Mouse (Mus musculus) lung, adult 2 months (tissue): ENCODE results near the gene Maml2. TPM values are rescaled to one million over a fixed set of nuclear protein-coding genes. Genes with fewer than 3 reads are reported as not detected.

ENCODE experiments used
- DNase-seq: peaks from one replicate; pipeline ENCODE4 v3.0.0; 2022
- H3K4me1 ChIP-seq: fragments of 200-500 bp; 2 replicates; pipeline ENCODE4 v1.6.1; 2011; ENCODE audit warnings: low read length; ENCODE audit not compliant: control insufficient read depth, insufficient read depth
- H3K4me3 ChIP-seq: fragments of 200-500 bp; replicated peaks from 2 replicates; pipeline ENCODE3; 2011; ENCODE audit warnings: low read depth, mild to moderate bottlenecking, control low read depth, low read length; ENCODE audit errors: extremely low read depth
- CTCF ChIP-seq: fragments of 200-500 bp; IDR thresholded peaks from 2 replicates; pipeline ENCODE4 v1.5.1; 2011; ENCODE audit warnings: mild to moderate bottlenecking, low read length, control low read depth; ENCODE audit not compliant: insufficient read depth
- POLR2A ChIP-seq: fragments of 200-500 bp; IDR thresholded peaks from 2 replicates; pipeline ENCODE4 v1.6.1; 2011; ENCODE audit warnings: low read depth, mild to moderate bottlenecking, control low read depth, low read length, borderline replicate concordance; ENCODE audit errors: extremely low read depth
- WGBS: fragments of 180-500 bp; shearing (Covaris S2); methylation state at CpG from one replicate; pipeline ENCODE4 v1.1.7; 2018; 5-methylcytosine and 5-hydroxymethylcytosine counted together
- polyA plus RNA-seq: library from polyadenylated mRNA; depleted of rRNA; stranded (reverse); fragments of >200 nt; gene quantifications from 2 replicates; pipeline ENCODE4 v1.2.3, GENCODE M21; 2012

Gene Maml2
- polyA plus RNA-seq, 1 experiment, result 17.1 TPM

DNA sequence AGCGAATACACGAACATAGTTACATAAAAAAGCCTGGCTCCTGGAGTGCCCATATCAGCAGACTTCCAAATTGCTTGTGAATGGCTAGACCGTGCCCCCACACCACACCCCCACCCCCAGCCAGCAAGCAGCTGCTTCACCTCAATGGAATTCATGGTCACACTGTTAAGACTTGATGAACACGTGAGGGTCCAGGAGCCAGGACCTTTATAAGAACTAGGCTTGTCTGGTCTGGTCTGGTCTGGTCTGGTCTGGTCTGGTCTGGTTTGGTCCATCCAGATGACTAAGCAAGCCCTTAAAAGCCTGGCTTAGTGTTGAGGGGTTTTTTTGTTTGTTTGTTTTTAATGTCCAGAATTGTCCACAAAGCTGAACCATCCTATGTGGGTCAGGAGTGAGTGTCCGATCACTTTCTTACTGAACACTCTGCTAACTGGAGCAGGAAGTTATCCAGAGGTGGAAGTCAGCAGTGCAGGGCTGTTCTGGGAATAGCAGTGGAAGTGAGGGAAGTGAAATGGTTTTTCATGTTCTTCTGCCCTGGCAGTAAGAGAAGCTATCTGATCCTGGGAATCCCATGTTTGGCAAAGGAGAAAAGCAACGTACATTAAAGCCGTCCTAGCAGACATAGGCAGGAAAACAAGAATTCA lies 200.1 kb downstream of the Maml2 start:
- TF ChIP-seq POLR2A (no peak), CTCF (no peak)
- 41% methylated on average over 7 of the region's 7 CpGs for WGBS
- Histone ChIP-seq H3K4me1 (peaks cover 17% of the 10 kb centered on the region), H3K4me3 (no peak overlapping the region)
- no peak for DNase-seq

DNA sequence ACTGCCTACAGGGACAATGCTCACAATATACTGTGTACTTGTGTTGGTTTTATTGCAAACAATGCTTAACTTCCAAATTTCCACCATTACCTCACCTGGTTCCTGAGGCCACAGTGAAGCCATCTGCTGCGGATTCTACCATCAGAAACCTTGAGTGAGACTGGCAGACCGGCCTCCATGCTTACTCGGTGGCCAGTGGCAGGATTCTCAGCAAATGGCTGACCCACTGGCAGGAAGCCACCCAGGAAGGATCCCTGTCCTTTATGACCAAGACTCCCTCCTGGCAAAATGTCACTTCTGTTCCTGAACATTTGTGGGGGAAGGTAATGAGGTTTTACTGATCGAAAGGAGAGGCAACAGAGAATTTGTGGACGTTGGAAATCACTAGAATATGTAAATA lies 202.3 kb downstream of the Maml2 start:
- DNase-seq, result no peak
- 67% methylated on average over 5 of the region's 5 CpGs for whole genome bisulfite sequencing
- TF ChIP-seq POLR2A (no peak), CTCF (no peak)
- Histone ChIP-seq H3K4me3 (no peak overlapping the region), H3K4me1 (peaks cover 18% of the 10 kb centered on the region)

DNA sequence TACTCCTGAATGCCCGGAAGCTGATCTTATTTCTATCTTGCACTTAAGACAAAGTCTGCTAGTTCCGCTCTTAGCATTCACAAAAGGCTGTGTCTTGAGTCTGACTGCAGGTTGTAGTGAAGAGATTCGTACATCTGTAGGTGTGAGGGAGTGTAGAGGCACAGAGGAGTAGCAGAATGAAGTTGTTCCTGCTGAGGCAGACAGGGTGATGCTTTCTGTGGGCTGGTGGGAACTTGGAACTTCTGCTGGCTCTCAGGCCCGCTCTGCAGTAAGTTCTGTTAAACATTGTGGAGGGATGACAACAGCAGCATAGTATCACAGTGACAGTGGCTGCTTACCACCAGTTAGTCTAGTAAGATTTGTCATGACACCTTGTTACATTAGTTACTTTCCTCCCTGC lies 207.3 kb downstream of the Maml2 start:
- H3K4me1 ChIP-seq, result peaks cover 2% of the 10 kb centered on the region; the same call in 1 of the 2 replicates
- no peak overlapping the region for H3K4me3 ChIP-seq
- DNase-seq, result no peak
- 64% methylated on average over 4 of the region's 4 CpGs for WGBS
- no peak for TF ChIP-seq POLR2A
- TF ChIP-seq CTCF, result no peak

GRCm38 (mm10) chr9:13506956-13507821 lies 209.4 kb downstream of the Maml2 start:
- DNase-seq, result no peak
- TF ChIP-seq POLR2A (no peak), CTCF (no peak)
- H3K4me1 ChIP-seq, result peaks cover 5% of the 10 kb centered on the region
- no peak overlapping the region for H3K4me3 ChIP-seq
- WGBS, result 63% methylated on average over 6 of the region's 6 CpGs

- TF ChIP-seq CTCF (no peak), POLR2A (no peak)
- WGBS, result 82% methylated on average over 9 of the region's 9 CpGs
- DNase-seq, result no peak
- H3K4me1 ChIP-seq, result peaks cover 5% of the 10 kb centered on the region
- H3K4me3 ChIP-seq, result no peak overlapping the region
These were observed 210.0 kb downstream of the Maml2 start for GRCm38 (mm10) chr9:13507822-13508188.

GRCm38 (mm10) chr9:13509751-13510150 lies 212.0 kb downstream of the Maml2 start:
- Histone ChIP-seq H3K4me1 (peaks cover 5% of the 10 kb centered on the region), H3K4me3 (no peak overlapping the region)
- WGBS, result 83% methylated on average over 6 of the region's 6 CpGs
- TF ChIP-seq CTCF (no peak), POLR2A (no peak)
- no peak for DNase-seq

DNA sequence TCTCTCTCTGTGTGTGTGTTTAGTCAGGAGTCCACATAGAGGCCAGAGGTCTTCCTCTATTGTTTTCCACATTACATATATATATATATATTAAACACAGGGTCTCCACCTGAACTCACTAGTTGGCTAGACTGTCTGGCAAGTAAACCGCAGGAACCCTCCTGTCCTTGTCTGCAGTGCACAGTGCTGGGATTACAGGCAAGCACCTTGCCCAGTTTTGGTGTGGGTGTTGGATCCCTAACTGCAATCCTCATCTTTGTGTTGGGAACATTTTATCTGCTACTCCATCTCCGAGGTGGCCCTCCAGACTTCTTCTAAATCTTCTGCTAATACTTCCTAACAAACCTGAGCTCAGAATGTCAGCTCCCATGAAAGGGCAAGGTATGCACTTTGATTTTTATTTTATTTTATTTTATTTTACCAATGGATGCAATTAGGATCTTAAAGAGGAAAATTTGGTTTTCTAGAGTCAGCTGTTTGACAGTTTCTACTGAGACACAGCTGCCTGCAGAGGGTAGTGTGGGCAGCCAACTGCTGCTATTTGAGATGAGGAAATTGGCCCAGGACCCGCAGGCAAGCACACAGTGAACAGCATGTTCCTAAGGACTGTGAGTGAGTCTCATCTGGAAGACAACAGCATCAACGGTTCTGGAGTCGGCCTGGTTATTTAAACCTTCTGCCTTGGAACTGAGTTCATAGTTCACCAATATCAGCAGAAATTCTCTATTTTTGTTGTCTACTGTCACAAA lies 213.0 kb downstream of the Maml2 start:
- WGBS, result 37% methylated on average over 5 of the region's 5 CpGs
- DNase-seq, result no peak

GRCm38 (mm10) chr9:13513135-13513534 lies 215.4 kb downstream of the Maml2 start:
- Histone ChIP-seq H3K4me3 (no peak overlapping the region), H3K4me1 (peaks cover 4% of the 10 kb centered on the region)
- no peak for TF ChIP-seq POLR2A
- TF ChIP-seq CTCF, result no peak
- no peak for DNase-seq
- WGBS, result 50% methylated on average over 5 of the region's 5 CpGs

More for the DNA sequence above, 213.0 kb downstream of the Maml2 start:
- no peak overlapping the region for H3K4me3 ChIP-seq
- TF ChIP-seq CTCF (peak; percentile 28), POLR2A (no peak)
- peaks cover 3% of the 10 kb centered on the region for H3K4me1 ChIP-seq

GRCm38 (mm10) chr9:13514435-13514834 lies 216.7 kb downstream of the Maml2 start:
- no peak for DNase-seq
- peaks cover 9% of the 10 kb centered on the region for H3K4me1 ChIP-seq
- no peak for TF ChIP-seq POLR2A
- TF ChIP-seq CTCF, result no peak

More at GRCm38 (mm10) chr9:13514435-13514834, 216.7 kb downstream of the Maml2 start:
- no peak overlapping the region for H3K4me3 ChIP-seq
